Mouse (Mus musculus) liver, postnatal 0 days (tissue): ENCODE measurements at regions not wholly inside any gene's neighbourhood (a gene's known extent, or its start where the extent isn't known, plus 50 kb on each side); places are given as distances from the start of the nearest gene placed in this dataset.

Experiments used
- CTCF ChIP-seq: sonication (generic); IDR thresholded peaks from 2 replicates; pipeline ENCODE4 v1.5.1; 2016; ENCODE audit warnings: antibody characterized with exemption, low read depth
- EP300 ChIP-seq: IDR thresholded peaks from 2 replicates; pipeline ENCODE4 v1.6.1; 2016; ENCODE audit warnings: antibody characterized with exemption, low read depth, mild to moderate bottlenecking

DNA sequence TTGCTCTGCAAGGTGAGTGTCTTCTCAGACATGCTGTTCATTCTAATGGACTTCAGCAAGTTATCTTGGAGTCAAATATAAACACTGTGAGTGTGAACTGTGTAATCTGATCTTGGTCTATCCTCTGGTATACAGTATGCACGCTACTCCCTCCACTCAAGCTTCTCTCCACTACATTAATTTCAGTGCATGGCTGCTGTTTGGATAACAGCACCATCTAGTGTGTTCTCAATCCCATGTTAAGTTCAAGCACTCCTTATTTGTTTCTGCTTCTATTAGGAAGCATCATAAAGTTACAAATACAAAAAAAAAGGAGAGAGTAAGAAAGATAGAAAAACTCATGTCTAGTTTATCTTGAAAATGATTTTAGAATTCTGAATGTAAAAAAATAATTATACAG lies 197.5 kb upstream of the Asb5 start:
- TF ChIP-seq CTCF (no peak), EP300 (no peak)
